Mouse (Mus musculus) midbrain, embryonic 11.5 days (tissue): Measurements from ENCODE around the gene H2-Q4. TPM values are rescaled to one million over a fixed set of nuclear protein-coding genes. Genes with fewer than 3 reads are reported as not detected.
"Not testable (repeated sequence)": the region's sequence is repeated elsewhere in the genome, so short reads cannot be mapped to it uniquely, and the experiment has no call there.

ENCODE experiments used
- ATAC-seq: fragments of 200-750 bp; cut with Nextera tagmentation; 2 replicates; pipeline ENCODE4 v1.8.0; 2017; ENCODE audit warnings: moderate TSS enrichment, moderate library complexity; ENCODE audit not compliant: low FRiP score
- DNase-seq: peaks from one replicate; pipeline ENCODE4 v3.0.0; 2015; ENCODE audit warnings: low spot score; ENCODE audit errors: missing footprints
- H3K27ac ChIP-seq: fragments of 300-500 bp; sonication (generic); 2 replicates; pipeline ENCODE4 v1.5.1; 2014; ENCODE audit warnings: low read depth, low read length
- H3K27me3 ChIP-seq: fragments of 300-500 bp; sonication (generic); 2 replicates; pipeline ENCODE4 v1.6.1; 2014; ENCODE audit warnings: mild to moderate bottlenecking, low read length, moderate library complexity, mixed read lengths; ENCODE audit not compliant: control insufficient read depth, insufficient read depth
- H3K36me3 ChIP-seq: fragments of 300-500 bp; sonication (generic); 2 replicates; pipeline ENCODE4 v1.6.1; 2014; ENCODE audit warnings: mild to moderate bottlenecking, low read length, moderate library complexity, mixed read lengths; ENCODE audit not compliant: control insufficient read depth, insufficient read depth
- H3K4me1 ChIP-seq: fragments of 300-500 bp; sonication (generic); 2 replicates; pipeline ENCODE4 v1.6.1; 2014; ENCODE audit warnings: low read length; ENCODE audit not compliant: control insufficient read depth, insufficient read depth
- H3K4me2 ChIP-seq: fragments of 300-500 bp; sonication (generic); 2 replicates; pipeline ENCODE4 v1.6.1; 2014; ENCODE audit warnings: mild to moderate bottlenecking, moderate library complexity
- H3K4me3 ChIP-seq: fragments of 300-500 bp; sonication (generic); 2 replicates; pipeline ENCODE4 v1.5.1; 2014; ENCODE audit warnings: low read depth, low read length
- H3K9ac ChIP-seq: fragments of 300-500 bp; sonication (generic); 2 replicates; pipeline ENCODE4 v1.6.1; 2014; ENCODE audit warnings: low read length
- H3K9me3 ChIP-seq: fragments of 300-500 bp; sonication (generic); 2 replicates; pipeline ENCODE4 v1.6.1; 2016; ENCODE audit warnings: low read length; ENCODE audit not compliant: control insufficient read depth
- WGBS: fragments of 180-500 bp; shearing (Covaris S2); extraction: QIAGEN DNeasy Blood & Tissue Kit; methylation state at CpG from one replicate; pipeline ENCODE4 v1.1.7; 2014; 5-methylcytosine and 5-hydroxymethylcytosine counted together
- polyA plus RNA-seq: library from polyadenylated mRNA; unstranded; fragments of >200 nt; fragmentation: Nextera tagmentation; extraction: Ambion mirVana; gene quantifications from 2 replicates; pipeline ENCODE4 v1.2.1, GENCODE M21; 2014

H2-Q4 gene
- polyA plus RNA-seq, 1 experiment from 2014 or later, result 2.5 TPM

DNA sequence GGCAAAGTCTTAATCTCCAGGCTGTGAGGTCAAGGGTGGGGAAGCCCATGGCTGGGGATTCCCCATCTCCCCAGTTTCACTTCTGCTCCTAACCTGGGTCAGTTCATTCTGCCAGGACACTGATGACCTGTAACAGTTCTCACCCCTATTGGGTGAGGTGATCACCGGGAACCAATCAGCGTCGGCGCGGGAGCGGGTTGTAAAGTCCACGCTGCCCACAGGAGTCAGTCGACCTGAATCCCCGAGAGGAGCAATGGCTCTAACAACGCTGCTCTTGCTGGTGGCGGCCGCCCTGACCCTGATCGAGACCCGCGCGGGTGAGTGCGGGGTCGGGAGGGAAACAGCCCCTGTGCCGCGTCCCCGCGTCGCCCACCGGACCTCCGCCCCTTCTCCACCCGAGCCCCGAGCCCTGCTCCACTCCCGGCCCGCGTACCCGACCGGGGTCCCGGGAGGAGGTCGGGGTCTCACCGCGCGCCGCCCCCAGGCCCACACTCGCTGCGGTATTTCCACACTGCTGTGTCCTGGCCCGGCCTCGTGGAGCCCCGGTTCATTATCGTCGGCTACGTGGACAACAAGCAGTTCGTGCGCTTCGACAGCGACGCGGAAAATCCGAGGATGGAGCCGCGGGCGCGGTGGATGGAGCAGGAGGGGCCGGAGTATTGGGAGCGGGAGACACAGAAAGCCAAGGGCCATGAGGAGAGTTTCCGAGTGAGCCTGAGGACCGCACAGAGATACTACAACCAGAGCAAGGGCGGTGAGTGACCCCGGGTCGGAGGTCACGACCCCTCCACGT is 45.4 kb downstream of the H2-Q4 start, which contains the start of gene H2-Q6:
TSS of gene H2-Q6 (plus strand) at position 227 of the 793 bp plus-strand sequence.
- not testable (repeated sequence) for H3K4me1 ChIP-seq, H3K36me3 ChIP-seq, H3K9me3 ChIP-seq, H3K27ac ChIP-seq
- Histone ChIP-seq H3K4me2 (peak within 1 kb of the TSS; percentile 57), H3K4me3 (peak within 1 kb of the TSS; percentile 34), H3K9ac (peak within 1 kb of the TSS; percentile 54; the same call in 1 of the 2 replicates), H3K27me3 (peaks cover 15% of the 10 kb centered on the region)
- DNase-seq (peak; percentile 93), ATAC-seq (peak; percentile 79)
- 3% methylated on average over 43 of the region's 66 CpGs for WGBS

DNA sequence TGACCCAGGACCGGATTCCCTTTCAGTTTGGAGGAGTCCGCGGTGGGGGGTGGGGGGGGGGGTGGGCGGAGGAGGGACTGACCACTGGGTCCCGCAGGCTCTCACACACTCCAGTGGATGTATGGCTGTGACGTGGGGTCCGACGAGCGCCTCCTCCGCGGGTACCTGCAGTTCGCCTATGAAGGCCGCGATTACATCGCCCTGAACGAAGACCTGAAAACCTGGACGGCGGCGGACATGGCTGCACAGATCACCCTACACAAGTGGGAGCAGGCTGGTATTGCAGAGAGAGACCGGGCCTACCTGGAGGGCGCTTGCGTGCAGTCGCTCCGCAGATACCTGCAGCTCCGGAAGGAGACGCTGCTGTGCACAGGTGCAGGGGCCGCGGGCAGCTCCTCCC is 46.1 kb downstream of the H2-Q4 start:
- WGBS, result 11% methylated on average over 27 of the region's 28 CpGs
- Histone ChIP-seq H3K4me3 (peak overlapping the region; percentile 34; the same call in 1 of the 2 replicates), H3K4me2 (peak overlapping the region; percentile 57), H3K27me3 (peaks cover 15% of the 10 kb centered on the region)
- H3K36me3 ChIP-seq, H3K9me3 ChIP-seq, H3K27ac ChIP-seq, H3K9ac ChIP-seq, H3K4me1 ChIP-seq: not testable (repeated sequence)
- ATAC-seq (peak; percentile 57; the same call in 1 of the 2 replicates), DNase-seq (peak; percentile 91)

DNA sequence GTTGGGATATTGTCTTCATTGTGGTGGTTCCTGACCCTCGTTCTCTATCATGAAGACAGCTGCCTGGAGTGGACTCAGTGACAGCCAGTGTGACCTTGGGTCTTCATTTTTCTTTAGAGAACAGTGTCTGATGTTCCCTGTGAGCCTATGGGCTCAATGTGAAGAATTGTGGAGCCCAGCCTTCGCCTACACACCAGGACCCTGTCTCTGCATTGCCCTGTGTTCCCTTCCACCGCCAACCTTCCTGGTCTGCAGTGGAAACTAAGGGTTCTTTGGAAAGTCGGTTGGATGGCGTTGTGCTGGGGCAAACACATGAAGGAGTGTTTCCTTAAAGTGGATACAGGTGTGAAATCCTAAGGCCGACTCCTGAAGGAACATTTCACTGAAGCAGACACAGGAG is 49.5 kb downstream of the H2-Q4 start:
- peaks cover 15% of the 10 kb centered on the region for H3K27me3 ChIP-seq
- H3K27ac ChIP-seq, H3K4me1 ChIP-seq, ATAC-seq, H3K4me2 ChIP-seq, H3K36me3 ChIP-seq, H3K9ac ChIP-seq, H3K4me3 ChIP-seq, H3K9me3 ChIP-seq: not testable (repeated sequence)
- DNase-seq, result peak; percentile 67
- 85% methylated on average over 6 of the region's 6 CpGs for WGBS

DNA sequence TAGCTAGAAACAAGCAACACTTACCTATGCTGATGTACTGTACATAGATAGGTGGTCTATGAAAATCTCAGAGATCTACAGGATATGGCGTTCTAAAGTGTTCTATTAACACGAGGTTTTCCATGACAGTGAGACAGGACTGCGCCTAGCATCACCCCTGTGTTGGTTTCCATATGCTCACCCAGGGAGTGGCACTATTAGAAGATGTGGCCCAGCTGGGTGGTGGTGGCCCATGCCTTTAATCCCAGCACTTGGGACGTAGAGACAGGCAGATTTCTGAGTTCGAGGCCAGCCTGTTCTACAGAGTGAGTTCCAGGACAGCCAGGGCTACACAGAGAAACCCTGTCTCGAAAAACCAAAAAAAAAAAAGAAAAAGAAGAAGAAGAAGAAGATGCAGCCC is 51.3 kb downstream of the H2-Q4 start:
- H3K9me3 ChIP-seq, H3K27ac ChIP-seq, H3K4me1 ChIP-seq, DNase-seq, H3K27me3 ChIP-seq, H3K4me3 ChIP-seq, H3K36me3 ChIP-seq, ATAC-seq, H3K9ac ChIP-seq, H3K4me2 ChIP-seq: not testable (repeated sequence)
- WGBS, result 83% methylated on average over 6 of the region's 6 CpGs

DNA sequence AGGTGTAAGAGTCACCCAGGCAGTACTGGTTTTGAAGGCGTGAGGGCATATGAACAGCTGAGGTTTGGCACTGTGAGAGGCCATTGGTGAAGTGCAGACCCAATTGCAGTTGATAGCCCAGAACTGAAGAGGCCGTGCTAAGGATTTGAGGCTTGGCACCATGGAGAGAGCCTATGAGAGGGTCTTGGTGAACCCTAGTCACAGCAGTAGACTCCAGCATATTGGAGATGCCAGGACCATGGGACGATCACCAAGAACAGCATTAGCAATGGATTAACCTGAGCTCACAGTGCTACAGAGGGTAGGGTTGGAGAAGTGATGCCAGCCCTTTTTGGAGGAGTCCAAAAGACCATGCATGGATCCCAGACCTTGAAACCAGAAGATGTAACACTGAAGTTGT is 52.8 kb downstream of the H2-Q4 start:
- H3K27me3 ChIP-seq, H3K4me2 ChIP-seq, H3K27ac ChIP-seq, H3K4me3 ChIP-seq, ATAC-seq, H3K36me3 ChIP-seq, H3K9ac ChIP-seq, DNase-seq, H3K9me3 ChIP-seq, H3K4me1 ChIP-seq: not testable (repeated sequence)
- WGBS, result 87% methylated on average over 3 of the region's 3 CpGs

DNA sequence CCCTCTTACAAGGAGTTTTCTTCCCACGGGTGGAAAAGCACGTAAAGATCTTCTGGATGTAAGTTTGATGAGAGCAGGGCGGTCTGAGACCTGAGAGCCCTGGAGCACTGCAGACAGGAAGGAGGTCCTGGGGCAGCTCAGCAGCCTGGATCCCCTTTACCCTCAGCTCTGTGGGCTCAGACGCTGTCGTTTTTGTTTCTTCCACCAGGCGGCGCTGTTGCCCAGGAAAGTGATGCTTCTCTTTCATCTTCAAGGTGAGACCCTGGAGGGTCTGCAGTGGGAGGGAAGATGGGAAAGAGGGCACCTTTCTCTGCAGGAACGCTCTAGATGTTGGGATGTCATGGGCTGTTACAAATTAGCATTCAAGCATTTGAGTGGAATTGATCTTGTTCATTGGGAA is 55.4 kb downstream of the H2-Q4 start:
- WGBS, result 9% methylated on average over 8 of the region's 8 CpGs
- peak; percentile 97 for DNase-seq

More for the DNA sequence above, 55.4 kb downstream of the H2-Q4 start:
- H3K9me3 ChIP-seq, H3K4me1 ChIP-seq, H3K36me3 ChIP-seq, H3K4me3 ChIP-seq, H3K4me2 ChIP-seq, H3K9ac ChIP-seq, ATAC-seq, H3K27me3 ChIP-seq, H3K27ac ChIP-seq: not testable (repeated sequence)

Other genes with a start within 250 kb of the H2-Q4 start
- 0.37 and 0.45 TPM in 2 replicates for gene Apom, start 247.6 kb upstream of the H2-Q4 start, polyA plus RNA-seq
- gene Bag6, start 244.4 kb upstream of the H2-Q4 start, polyA plus RNA-seq, result 96.0 and 104 TPM in 2 replicates
- 138 and 153 TPM in 2 replicates for gene Prrc2a, start 214.7 kb upstream of the H2-Q4 start, polyA plus RNA-seq
- 7.8 and 8.4 TPM in 2 replicates for gene Aif1, start 203.5 kb upstream of the H2-Q4 start, polyA plus RNA-seq
- gene Lst1, start 191.2 kb upstream of the H2-Q4 start, polyA plus RNA-seq, result 7.8 and 10.2 TPM in 2 replicates
- 0.41 TPM in 1 of 2 replicates, not detected in the other for gene Ltb, start 185.2 kb upstream of the H2-Q4 start, polyA plus RNA-seq
- gene Tnf, start 177.6 kb upstream of the H2-Q4 start, polyA plus RNA-seq, result 0.26 TPM in 1 of 2 replicates, not detected in the other
- not detected in 2 replicates for gene Lta, start 174.3 kb upstream of the H2-Q4 start, polyA plus RNA-seq
- gene Gm16181, start 158.8 kb upstream of the H2-Q4 start, polyA plus RNA-seq, result not detected in 2 replicates
- 17.0 and 17.8 TPM in 2 replicates for gene Atp6v1g2, start 146.0 kb upstream of the H2-Q4 start, polyA plus RNA-seq
- gene Nfkbil1, start 143.8 kb upstream of the H2-Q4 start, polyA plus RNA-seq, result 3.3 and 4.4 TPM in 2 replicates
- gene Ddx39b, start 137.9 kb upstream of the H2-Q4 start, polyA plus RNA-seq, result 649 and 657 TPM in 2 replicates
- 42.2 and 45.9 TPM in 2 replicates for gene H2-D1, start 116.9 kb upstream of the H2-Q4 start, polyA plus RNA-seq
- gene H2-Q1, start 59.2 kb upstream of the H2-Q4 start, polyA plus RNA-seq, result not detected in 2 replicates
- 0.22 and 0.34 TPM in 2 replicates for gene H2-Q2, start 37.4 kb upstream of the H2-Q4 start, polyA plus RNA-seq
- 0.33 and 0.93 TPM in 2 replicates for gene H2-Q6, start 45.2 kb downstream of the H2-Q4 start, polyA plus RNA-seq
- gene H2-Q7, start 59.5 kb downstream of the H2-Q4 start, polyA plus RNA-seq, result 9.3 and 10.0 TPM in 2 replicates
- 0.11 and 0.12 TPM in 2 replicates for gene H2-Q10, start 90.5 kb downstream of the H2-Q4 start, polyA plus RNA-seq
- gene Pou5f1, start 126.4 kb downstream of the H2-Q4 start, polyA plus RNA-seq, result not detected in 2 replicates
- gene Tcf19, start 137.2 kb downstream of the H2-Q4 start, polyA plus RNA-seq, result 56.7 and 57.7 TPM in 2 replicates
- 8.9 and 10.8 TPM in 2 replicates for gene Cchcr1, start 137.5 kb downstream of the H2-Q4 start, polyA plus RNA-seq
- gene Psors1c2, start 153.6 kb downstream of the H2-Q4 start, polyA plus RNA-seq, result 0.22 and 0.46 TPM in 2 replicates
- 0.08 TPM in 1 of 2 replicates, not detected in the other for gene Cdsn, start 172.5 kb downstream of the H2-Q4 start, polyA plus RNA-seq
- not detected in 2 replicates for gene 2300002M23Rik, start 187.8 kb downstream of the H2-Q4 start, polyA plus RNA-seq
- not detected in 2 replicates for gene Sfta2, start 221.9 kb downstream of the H2-Q4 start, polyA plus RNA-seq
- not detected in 2 replicates for gene Gm9573, start 247.0 kb downstream of the H2-Q4 start, polyA plus RNA-seq